Mouse (Mus musculus) kidney, adult 8-10 months (tissue): ENCODE data around the gene Ninj2.

Experiments used
- DNase-seq, 2 experiments: peaks; one replicate each; pipeline ENCODE4 v3.0.0; 2022

Gene Ninj2

DNA sequence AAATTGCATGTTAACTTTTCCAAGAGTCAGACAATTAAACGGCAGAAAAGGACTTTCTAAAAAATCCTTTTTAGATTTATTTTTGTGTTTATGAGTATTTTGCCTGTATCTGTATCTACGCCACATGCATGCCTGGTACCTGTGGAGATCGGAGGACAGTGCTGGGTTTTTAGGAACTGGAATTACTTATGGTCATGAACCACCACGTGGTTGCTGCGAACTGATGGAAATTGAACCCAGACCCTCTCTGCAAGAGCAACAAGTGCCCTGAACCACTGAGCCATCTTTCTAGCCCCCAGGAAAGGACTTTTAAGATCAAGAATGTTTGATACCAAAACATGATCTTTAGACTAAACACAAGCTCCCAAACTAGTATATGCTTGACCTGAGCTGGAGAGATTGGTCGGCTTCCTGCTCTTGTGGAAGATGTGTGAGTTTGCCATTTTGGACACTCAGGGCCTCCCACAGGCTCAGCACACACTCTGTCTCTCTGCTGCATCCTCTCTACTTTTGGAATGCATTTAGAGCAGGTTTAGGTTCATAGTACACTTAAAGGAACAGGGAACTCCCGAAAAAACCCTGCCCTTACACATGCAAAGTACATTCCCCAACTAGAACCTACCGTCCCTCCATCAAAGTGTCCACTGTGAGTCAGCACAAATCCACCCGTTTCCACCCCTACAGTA is 1.1 kb downstream of the Ninj2 start:
- no peak for DNase-seq

DNA sequence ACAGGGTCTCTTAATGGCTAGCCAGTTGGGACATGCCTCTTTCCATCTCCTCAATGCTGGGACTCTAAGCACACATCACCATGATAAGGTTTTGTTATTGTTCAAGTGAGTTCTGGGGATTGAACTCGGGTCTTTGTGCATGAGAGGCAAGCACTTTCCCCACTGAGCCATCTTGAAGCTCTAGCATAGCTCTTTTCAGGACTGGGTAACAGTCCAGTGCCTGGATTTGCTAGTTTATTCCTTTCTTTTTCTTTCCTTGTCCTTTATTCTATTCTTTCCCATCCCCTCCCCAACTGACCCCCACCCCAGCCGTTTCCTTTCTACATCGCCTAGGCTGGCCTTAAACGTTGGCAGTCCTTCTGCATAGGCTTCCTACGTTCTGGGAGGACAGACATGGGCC is 1.9 kb downstream of the Ninj2 start:
- DNase-seq = no peak

DNA sequence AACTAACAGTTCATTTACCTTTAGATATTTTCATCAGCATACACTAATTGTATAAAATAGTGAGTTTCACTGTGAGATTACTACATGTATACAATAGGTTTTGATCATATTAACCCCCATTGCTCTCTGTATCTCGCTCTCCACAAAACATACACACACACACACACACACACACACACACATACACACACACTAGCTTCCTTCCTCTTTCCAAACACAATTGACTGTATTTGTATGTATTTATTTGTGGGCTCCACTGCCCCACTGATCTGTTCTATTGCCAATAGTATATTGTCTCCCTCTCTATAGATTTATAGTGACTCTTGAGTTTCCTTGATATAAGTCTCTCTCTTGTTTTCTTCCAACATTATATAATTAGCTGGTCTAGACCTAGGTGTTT is 2.4 kb downstream of the Ninj2 start:
- DNase-seq = no peak

DNA sequence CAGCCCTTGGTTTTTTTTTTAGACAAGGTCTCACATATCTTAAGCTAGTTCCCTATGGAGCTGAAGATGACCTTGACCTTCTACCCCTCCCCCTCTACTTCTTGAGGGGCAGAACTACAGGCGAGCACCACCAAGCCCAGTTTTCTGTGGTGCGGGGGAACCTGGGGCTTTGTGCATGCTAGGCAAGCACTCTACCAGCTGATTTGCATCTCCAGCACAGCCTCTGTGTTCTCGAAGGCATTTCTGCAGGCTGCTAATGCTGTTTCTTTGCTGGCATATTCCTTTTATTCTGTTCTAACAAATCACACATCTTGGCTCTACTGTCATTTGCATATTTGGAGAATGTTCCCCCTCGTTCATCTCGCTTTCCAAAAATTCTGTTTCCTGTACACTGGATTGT is 6.2 kb downstream of the Ninj2 start:
- no peak for DNase-seq

DNA sequence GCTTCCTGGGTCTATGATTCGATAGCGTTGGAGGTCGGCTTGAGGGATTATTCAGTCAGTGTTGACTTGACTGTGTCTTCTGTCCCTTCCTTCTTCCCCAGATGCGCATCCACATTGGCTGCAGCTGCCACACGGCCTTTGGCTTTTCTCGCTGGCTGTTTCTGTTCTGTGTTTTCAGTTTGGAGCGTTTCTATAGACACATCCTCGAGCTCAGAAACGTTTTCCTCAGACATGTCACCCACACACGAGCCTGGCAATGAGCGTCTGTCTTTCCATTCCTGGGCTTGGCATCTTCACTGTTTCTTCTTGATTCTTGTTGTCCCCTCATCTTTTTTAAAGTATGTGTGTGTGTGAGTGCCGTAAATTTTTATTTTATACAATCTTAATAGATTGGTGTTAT is 8.1 kb downstream of the Ninj2 start:
- no peak for DNase-seq

DNA sequence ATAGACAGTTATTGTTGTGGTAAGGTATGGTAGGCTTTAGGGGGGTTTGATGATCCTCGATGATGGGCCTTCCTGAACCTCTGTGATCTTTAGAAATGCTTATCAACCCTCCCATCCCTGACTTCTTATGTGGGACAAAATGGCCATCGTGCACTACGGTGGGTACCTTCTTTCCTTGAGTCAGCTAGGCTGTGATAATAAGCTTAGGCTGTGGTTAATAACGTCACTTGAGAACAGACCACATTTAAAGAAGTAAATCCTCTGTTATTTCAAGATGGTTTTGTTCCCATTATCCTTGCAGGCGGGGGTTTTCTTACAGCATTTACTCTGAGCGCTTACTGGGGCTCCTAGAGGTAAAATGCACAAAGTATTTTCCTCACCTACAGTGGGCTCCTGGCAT is 8.8 kb downstream of the Ninj2 start:
- DNase-seq = no peak

DNA sequence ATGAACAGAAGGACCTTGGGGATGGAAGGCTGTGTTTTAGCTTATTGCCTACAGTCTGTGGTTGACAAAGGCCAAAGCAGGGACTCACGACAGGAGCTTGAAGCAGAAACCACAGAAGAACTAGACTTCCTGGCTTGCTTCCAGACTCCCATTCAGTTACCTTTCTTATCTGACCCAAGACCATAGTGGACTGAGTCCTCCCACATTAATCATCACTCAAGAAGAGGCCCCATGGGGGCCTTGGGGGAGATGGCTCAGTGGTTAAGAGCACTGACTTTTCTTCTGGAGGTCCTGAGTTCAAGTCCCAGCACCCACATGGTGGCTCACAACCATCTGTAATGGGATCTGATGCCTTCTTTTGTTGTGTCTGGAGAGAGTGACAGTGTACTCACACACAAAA is 10.0 kb downstream of the Ninj2 start:
- DNase-seq = no peak

DNA sequence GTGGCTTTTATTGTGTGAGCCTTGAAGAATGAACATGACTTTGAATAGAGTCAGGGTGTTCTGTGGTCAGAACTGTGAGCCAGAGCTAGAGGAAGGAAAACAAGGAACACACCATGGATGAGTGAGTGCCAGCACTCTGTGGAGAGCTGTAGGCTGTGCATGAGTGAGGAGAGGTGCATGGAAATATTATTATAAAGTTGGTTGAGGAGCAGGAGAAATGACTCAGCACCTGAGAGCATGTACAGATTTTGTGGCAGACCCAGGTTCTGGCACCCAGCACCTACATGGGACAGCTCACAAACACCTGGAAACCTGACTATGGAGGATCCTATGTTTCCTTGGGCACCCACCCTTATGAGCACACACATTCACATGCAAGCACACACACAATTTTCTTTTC is 11.9 kb downstream of the Ninj2 start:
- no peak for DNase-seq

DNA sequence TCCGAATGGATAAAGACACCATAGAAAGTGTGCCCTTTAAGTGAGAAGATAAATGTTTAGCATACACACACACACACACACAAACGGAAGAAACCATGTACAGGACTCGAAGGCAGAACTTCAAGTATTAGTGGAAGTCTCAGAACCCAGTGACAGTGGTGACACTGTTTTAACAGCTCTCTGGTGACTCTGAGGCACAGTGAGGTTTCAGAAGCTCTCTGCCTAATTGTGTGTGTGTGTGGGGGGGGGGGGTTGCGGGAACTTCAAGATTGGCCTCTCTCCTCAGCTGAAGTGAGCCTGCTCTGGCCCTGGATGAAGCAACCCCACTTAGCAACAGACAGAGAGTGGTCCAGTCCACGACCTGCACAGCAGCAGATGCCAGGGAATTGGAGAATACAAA is 14.4 kb downstream of the Ninj2 start:
- DNase-seq = no peak

DNA sequence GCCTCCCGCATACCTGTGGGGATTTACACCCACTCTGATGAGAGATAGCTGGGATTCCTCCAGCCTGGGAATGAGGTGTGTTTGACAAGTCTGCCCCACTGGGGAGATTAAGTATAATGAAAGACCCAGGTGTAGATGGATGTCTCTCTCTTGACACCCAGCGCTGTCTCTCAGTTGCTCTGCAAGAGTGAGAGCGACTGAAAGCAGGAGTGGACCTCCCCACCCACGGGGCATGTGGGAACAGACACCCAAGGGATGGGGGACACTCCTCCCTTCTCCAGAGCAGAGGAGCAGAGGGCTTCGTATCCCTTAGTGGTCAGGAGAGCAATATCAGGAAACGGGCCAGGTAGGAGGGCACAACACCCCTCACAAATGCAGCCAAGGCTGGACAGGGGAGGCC is 14.9 kb downstream of the Ninj2 start:
- DNase-seq = no peak

DNA sequence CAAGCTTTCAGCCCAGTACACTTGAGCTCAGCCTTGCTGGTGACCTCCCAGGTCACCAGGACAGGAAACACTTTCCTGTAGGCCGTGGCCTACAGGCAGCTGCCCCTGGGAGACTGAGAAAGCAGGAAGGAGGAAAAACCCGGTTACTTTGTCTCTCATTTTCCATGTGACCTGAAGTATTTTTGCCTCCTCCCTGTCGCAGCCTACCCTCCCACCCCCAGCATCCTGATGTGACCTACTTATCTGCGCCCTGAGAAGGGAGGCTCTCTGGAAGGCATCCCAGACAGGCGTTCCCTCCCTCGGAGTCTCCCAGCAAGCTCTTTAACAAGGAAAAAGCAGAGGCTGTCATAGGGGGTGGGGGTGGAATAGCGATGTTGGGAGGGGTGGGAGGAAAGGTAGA is 16.0 kb downstream of the Ninj2 start:
- DNase-seq = peak; percentile 55 to 59

DNA sequence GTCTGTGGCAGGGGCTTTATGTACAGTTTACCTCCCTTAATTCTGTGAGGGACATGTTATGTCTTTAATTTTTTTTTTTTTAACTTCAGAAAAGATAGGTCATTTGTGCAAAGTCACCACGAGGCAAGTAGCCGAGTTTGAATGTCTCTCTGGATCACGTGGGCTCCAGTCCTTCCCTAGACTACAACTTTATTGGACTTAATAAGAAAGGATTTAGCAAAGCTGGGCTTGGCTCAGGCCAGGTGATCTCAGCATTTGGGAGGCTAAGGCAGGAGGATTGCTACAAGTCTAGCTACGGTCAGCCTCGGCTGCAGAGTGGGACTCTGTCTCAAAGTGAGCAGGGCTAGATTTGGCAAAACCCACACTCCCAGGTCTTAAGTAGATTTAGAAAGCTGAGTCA is 16.8 kb downstream of the Ninj2 start:
- DNase-seq = no peak

DNA sequence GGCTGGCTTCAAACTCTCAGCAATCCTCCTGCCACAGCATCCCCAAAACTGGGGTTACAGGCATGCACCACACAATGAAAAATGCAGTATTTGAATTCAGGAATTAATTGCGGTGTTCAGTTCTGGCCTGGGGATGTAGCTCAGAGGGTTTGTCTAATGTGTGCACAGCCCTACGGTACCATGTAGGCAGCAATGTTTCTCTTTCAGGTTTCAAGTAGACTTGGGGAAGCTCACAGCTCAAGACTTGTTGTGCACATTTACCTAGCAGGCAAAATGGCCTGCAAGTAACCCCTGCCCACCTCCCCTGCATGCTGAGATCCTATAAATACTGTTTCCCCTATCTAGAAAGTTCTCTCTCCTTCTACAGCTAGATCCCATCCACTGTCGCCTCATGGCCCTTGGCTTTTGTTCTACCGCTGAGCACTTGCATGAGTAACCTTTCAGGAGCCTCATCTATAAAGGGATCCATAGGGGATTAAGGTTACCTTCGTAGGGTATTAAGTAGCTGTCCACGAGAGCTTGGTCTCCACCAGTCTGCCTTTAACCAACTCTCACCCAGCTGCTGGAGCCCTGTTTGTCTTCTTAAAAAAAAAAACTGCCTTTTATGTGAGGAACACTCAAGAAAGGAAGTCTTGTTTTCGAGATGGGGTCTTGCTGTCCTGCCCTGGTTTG is 17.7 kb downstream of the Ninj2 start:
- DNase-seq = no peak

DNA sequence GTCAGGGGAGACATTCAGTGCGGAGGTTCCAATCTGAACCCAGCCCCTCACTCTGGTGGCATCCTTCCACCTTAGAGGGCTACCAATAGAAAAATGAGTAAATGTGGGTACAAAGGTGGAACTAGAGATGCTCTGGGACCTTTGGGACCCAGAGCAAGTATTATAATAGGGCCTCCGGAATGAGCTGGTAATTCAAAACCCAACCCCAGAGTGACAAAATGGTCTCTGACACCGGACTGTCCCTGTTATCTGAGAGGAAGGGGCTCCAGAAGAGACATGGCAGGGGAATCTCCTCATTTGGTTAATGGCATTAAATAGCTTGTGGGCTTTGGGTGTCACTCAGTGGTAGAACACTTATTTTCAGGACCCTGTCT is 18.2 kb downstream of the Ninj2 start:
- no peak for DNase-seq

DNA sequence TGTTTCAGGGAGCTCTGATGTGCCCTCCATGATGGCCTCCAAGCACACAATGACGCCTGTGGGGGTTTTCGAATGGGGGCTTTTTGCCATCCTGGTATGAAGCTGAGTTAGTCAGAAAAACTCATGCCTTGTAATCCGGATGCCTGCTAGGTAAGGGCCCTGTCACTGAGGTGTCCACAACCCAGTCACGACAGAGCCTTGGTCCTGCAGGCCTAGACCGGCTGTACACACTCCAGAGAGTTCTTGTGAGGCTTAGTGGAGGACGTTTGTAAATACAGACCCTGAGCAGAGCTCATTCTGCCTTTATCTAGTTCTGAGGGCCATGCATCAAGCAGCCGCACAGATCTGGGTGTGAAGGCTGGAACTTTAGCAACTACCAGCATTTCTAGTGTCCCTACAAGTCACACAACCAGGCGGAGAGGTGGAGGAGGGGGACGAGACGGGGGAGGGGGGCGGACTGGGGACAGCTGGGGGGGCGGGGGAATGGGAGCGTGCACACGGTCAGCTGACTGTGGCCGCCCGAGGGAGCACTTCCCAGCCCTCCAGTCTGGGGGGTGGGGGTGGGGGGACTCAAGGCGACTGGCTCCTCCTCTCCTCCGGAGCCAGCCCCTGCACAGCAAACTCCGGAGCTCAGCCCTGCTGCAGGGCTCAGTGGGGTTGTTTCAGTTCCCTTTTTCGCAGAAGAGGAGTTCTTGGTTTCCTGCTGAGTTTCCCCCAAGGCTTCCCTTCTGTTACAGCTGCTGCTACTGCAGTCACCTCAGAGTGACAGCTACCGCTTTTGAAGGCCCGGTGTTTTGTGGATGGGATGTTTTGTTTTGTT is 19.0 kb downstream of the Ninj2 start:
- peak; percentile 37 to 48 for DNase-seq

DNA sequence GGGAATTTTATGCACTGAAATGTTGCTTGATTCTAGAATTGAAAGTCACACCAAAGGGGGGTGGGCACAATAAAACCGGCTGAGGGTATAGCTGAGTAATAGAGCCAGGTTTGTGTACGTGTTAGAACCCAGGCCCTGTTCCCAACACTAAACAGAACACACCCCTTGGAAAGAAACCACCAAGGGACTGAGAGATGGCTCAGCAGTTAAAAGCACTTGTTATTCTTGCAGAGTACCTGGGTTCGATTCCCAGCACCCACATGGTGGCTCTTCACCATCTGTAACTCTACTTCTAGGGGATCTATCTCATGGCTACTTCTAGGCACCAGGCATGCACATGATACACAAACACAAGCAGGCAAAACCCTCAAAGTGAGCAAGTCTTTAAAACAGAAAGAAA is 20.7 kb downstream of the Ninj2 start:
- DNase-seq = no peak

DNA sequence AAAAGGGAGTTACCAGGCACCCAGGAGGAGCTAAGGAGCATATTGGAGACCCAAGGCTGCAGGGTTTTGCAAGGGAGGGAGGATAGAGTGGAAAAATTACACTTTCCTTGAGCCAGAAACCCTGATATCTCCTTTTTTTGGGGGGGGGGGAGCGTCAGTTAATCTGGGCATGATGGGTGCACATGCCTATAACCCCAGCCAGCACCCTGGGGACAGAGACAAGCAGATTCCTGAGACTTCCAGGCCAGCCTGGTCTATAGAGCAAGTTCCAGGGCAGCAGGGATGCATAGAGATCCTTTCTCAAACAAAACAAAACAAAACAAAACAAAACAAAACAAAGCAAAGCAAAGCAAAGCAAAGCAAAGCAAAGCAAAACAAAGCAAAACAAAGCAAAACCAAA is 21.1 kb downstream of the Ninj2 start:
- no peak for DNase-seq

DNA sequence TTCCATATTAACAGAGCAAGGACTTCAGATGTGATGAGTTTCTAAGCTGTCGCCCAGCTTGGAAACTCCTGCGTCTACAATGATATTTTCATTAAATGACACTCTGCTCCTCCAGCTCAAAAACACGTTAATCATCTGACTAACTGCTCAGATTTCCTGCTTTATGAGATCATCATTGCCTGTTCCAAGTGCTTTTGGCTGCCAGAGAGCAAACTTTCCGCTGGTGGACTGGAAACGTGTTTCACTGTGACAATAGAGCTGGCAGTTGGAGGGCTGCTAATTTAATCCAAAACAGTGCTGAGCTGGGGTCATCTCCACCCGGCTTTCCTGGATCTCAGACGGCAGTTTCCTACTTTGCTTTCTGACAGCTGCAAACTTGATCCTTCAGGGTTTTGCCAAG is 21.5 kb downstream of the Ninj2 start:
- peak; percentile 60 to 76 for DNase-seq

DNA sequence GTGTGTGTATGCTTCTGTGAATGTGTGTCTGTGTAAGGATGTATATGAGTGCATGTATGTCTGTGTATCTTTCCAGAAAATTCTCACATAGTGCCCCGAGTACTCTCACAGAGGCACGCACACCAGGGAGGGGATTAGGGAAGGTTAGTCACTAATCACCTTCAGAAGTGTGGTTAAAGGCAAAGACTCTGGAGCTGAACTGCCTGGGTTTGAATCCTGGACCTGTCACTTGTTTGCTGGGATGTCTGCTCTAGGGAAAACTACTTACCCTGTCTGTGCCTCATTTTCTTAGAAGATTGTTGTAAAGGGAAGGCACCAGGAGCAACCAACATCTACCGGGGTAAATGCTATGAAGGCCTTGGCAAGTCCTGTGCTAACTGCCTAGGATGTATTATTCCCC is 22.3 kb downstream of the Ninj2 start:
- no peak for DNase-seq

DNA sequence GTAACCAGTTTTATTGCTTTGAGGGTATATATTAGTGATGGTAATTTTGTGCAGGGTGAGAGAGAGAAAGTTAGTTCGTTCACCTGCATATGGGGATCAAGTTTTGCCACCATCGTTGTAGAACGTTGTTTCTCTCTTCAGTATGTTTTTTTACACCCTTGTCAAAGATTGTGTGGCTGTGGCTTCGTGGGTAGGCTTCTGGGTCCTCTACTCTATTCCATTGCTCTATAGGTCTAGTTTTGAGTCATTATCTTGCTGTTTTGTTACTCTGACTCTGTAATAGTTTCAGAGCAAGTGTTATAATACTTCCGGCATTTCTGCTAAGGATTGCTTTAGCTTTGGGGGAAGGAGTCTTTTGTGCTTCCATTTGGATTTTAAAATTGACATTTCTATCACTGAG is 26.7 kb downstream of the Ninj2 start:
- no peak for DNase-seq

DNA sequence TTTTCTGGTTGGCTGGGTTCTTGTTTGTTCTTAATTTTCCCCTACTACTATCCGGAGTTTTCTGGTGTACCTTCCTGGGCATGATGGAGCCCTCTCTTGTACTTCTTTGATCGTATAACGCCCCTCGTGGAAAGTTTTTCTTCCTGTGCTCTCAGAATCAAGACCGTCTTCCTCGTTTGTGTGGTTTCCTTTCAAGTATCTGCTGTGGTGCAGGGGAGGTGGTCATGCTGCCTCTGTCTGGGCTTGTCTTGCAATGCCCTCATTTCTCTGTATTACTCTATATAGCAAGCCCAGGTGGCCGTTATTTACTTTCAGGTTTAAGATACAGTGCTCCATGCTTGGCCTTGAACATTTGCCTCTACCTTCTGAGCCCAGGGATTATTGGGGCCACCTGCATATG is 31.5 kb downstream of the Ninj2 start:
- no peak for DNase-seq

DNA sequence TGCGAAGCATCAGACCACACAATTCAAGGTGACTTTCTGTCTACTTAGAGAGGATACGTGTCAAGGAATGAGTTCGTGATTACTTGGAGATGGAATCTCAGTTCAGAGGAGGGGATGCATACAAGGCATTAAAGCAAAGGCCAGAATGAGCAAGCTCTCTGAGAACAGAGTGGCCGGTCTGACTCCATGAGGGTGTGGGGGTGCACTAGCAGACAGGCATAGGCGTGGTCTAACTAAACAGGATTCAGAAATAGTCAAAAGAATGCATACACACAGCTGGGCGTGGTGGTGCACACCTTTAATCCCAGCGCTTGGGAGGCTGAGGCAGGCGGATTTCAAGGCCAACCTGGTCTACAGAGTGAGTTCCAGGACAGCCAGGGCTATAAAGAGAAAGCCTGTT is 33.3 kb downstream of the Ninj2 start:
- no peak for DNase-seq

DNA sequence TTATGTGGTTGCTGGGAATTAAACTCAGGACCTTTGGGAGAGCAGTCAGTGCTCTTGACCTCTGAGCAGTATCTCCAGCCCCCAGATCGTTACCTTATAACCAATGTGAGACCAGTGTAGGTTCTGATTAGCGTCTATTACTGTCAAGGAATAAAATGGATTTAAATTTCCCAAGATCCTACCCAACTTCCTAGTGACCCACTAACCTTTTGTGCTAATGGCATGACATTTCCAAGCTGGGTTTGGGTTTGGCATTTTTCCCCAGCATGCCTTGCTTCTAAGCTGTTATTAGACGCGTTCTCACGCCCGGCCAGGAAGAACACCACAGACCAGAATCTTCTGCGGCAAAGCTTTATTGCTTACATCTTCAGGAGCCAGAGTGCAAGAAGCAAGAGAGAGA is 34.2 kb downstream of the Ninj2 start:
- no peak for DNase-seq

DNA sequence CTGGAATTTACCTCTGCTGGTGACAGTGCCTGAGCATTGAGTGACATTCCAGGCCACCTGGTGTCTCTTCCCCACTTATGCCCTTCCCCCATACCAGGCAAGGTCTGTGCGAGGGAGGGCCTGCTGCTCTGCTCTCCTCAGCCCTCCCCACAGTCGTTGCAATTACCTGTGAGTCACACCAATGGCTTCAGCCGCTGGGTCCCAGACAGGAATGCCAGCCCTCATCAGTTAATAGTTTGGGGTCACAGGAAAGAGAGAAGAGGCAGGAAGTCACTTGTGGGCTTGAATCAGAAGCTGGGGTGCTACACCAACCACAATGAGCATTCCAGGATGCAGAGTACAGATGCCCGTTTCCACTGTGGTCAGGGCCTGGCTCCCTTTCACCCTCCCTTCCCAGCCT is 41.6 kb downstream of the Ninj2 start:
- DNase-seq = no peak
